Mouse (Mus musculus): Measurements from ENCODE around the gene Slc27a2. TPM values are rescaled to one million over a fixed set of nuclear protein-coding genes. Genes with fewer than 3 reads are reported as not detected.
"Not testable (repeated sequence)": the region's sequence is repeated elsewhere in the genome, so short reads cannot be mapped to it uniquely, and the experiment has no call there.

The Slc27a2 gene
- polyA plus RNA-seq (2015; fragmentation: Nextera tagmentation; extraction: Ambion mirVana): 0.27 and 0.34 TPM in 2 replicates

DNA sequence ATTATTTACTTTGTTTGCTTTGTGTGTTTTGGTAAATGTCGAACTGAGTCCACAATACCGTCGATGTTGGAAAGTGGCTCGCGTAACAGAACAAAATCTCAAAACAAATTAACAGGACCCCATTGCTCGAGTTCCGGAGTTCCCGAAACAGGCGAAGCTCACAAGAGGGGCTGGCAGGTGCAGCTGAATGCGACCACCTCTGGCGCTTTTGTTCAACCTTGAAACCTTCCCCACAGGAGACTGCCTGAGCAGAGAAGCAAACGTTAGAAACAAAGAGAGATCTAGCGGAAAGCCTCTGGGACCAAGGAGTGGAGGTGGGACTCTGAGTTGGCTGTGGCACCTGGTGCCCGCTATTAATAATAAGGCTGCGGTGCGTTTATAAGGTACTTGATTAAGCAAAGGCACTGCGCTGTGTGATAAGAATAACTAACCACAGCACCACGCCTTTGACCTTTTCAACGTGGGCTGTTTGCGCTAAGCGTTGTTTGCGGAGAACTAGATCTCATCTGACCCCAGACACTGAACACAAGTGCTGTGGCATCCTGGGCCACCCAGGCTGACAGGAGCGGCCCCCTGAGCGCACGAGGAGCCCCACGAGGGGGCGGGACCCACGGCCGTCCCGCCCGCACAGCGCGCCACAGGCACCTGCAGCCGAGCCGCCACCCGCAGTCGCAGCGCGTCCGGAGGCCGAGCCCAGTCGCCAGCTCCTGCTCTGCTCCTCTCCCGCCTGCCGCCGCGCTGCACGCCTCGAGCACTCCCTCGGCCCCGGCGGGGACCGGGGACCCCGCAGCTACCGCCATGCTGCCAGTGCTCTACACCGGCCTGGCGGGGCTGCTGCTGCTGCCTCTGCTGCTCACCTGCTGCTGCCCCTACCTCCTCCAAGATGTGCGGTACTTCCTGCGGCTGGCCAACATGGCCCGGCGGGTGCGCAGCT lies at the start of gene Slc27a2:
Gene Slc27a2, plus strand, starts transcription at position 51 of the 934 bp plus-strand sequence.
- peak within 1 kb of the TSS; percentile 99 for H3K4me2 ChIP-seq
- 2% methylated on average over 61 of the region's 61 CpGs for WGBS
- ATAC-seq (ENCODE audit: insufficient number of reproducible peaks, low FRiP score, low TSS enrichment, low read depth): 0 out of 2 replicates have a peak, but pooled peaks have one; percentile 40

DNA sequence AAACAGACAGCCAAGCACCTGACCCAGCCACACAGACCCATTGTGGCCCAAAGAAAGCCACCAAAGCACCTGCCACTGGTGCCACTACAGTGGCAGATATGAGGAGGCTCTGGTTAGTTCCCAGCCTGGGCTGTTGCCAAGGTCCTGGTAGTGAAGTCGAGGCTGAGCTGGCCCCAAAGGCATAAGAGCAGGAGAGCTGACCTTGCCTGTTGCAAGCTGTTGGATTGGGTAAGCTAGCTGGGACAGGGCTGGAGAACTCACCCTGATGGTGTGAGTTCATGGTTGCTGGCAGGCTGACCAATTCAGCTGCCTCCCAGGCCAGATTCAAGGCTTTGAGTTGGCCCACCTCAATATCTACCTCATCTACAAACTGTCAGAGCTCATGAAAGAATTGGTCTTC lies 47.1 kb upstream of the Slc27a2 start:
- Histone ChIP-seq H3K4me1 (peaks cover 4% of the 10 kb centered on the region; the same call in 1 of the 2 replicates), H3K9me3 (no peaks in the 10 kb centered on the region), H3K27ac (peak overlapping the region; percentile 68), H3K4me2 (no peak overlapping the region), H3K9ac (no peak overlapping the region), H3K27me3 (no peaks in the 10 kb centered on the region), H3K4me3 (no peak overlapping the region), H3K36me3 (no peaks in the 10 kb centered on the region)
- 0 out of 2 replicates have a peak, but pooled peaks have one; percentile 24 for ATAC-seq (ENCODE audit: insufficient number of reproducible peaks, low FRiP score, low TSS enrichment, low read depth)
- 59% methylated on average over 1 of the region's 1 CpGs for WGBS

More for the DNA sequence above, at the start of gene Slc27a2:
- no peak within 1 kb of the TSS for H3K9ac ChIP-seq
- H3K27me3 ChIP-seq: peaks cover 62% of the 10 kb centered on the region
- peak within 1 kb of the TSS; percentile 48 for H3K4me3 ChIP-seq
- no peaks in the 10 kb centered on the region for H3K9me3 ChIP-seq
- peaks cover 13% of the 10 kb centered on the region for H3K4me1 ChIP-seq
- no peak within 1 kb of the TSS for H3K27ac ChIP-seq
- H3K36me3 ChIP-seq: no peaks in the 10 kb centered on the region

DNA sequence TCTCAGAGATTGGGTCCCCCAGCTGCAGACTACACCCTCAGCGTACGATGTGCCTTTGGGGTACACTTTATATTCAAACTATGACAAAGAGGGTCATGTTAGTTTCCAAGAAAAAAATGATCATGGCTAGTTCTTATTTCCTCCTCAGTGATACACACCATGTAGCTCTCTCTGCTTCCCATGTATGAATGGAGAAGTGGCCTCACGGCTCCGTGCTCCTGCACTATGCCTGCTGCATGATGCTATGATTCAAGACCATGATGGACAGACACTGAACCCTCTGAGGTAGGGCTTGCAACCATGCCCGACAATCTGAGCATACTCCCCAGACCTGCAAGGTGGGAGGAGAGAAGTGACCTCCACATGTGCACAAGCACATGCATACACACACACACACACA lies 44.7 kb upstream of the Slc27a2 start:
- no peak overlapping the region for H3K9ac ChIP-seq
- H3K27me3 ChIP-seq: no peaks in the 10 kb centered on the region
- WGBS: 90% methylated on average over 5 of the region's 5 CpGs
- H3K4me3 ChIP-seq: no peak overlapping the region
- no peak overlapping the region for H3K27ac ChIP-seq
- H3K4me1 ChIP-seq: peaks cover 4% of the 10 kb centered on the region; the same call in 1 of the 2 replicates
- ATAC-seq (ENCODE audit: insufficient number of reproducible peaks, low FRiP score, low TSS enrichment, low read depth): no peak
- H3K36me3 ChIP-seq: no peaks in the 10 kb centered on the region
- H3K9me3 ChIP-seq: no peaks in the 10 kb centered on the region
- H3K4me2 ChIP-seq: no peak overlapping the region

DNA sequence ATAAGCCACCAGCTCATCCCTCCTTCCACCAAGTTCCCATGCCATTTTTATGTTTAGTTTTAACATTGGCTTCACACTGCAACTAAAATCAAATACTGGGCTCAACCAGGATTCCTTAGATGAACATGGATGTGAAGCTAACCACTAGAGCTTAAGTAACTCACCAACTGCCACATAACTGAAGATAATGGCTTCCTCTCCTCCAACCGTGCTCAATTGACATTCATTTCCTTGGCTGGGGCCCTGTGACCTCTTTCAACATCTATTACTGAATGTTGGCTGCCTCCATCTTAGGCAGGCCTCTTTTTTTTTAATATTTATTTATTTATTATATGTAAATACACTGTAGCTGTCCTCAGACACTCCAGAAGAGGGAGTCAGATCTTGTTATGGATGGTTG lies 44.0 kb upstream of the Slc27a2 start:
- Histone ChIP-seq H3K9me3 (no peaks in the 10 kb centered on the region), H3K4me1 (peaks cover 4% of the 10 kb centered on the region; the same call in 1 of the 2 replicates), H3K27me3 (no peaks in the 10 kb centered on the region), H3K27ac (no peak overlapping the region), H3K4me2 (no peak overlapping the region), H3K4me3 (no peak overlapping the region), H3K36me3 (no peaks in the 10 kb centered on the region), H3K9ac (no peak overlapping the region)
- ATAC-seq (ENCODE audit: insufficient number of reproducible peaks, low FRiP score, low TSS enrichment, low read depth): no peak
- 50% methylated on average over 1 of the region's 1 CpGs for WGBS

DNA sequence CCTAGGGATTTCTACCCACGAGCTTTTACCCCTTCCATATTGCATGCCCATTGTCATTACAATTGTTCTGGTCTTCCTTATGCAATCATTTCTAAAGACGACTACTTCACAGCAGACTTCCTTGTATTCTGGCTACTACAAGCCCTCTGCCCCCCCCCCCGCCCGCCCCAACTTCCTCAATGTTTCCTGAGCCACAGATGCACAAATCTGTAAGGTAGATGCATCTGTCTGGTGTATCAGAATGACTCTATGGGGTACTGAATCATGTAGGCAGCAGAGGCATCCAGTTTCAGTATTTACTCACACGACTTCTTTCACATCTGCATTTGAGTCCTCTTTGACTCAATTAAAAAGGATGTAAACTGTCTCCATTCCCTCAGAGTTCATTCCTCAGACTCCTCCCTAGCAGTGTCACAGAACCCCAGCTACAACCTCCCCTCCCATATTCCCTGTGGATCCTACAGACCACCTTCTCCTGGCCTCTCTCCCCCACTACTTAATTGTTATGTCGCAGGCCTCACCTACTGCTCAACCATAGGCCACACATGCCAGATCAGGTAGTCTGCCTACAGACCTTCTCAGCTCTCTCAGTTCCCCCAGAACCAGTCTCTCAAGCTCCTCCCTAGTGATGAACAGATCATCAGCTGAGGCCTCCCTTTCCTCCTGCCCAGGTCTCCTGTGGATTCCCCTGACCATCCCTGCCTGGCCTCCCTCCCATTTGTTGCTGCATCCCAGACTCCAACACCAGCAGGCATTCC lies 37.0 kb upstream of the Slc27a2 start:
- H3K4me2 ChIP-seq: no peak overlapping the region
- H3K36me3 ChIP-seq: no peaks in the 10 kb centered on the region
- H3K9me3 ChIP-seq: no peaks in the 10 kb centered on the region
- H3K27me3 ChIP-seq: no peaks in the 10 kb centered on the region
- ATAC-seq (ENCODE audit: insufficient number of reproducible peaks, low FRiP score, low TSS enrichment, low read depth): no peak
- no peak overlapping the region for H3K9ac ChIP-seq
- no peak overlapping the region for H3K27ac ChIP-seq
- H3K4me3 ChIP-seq: no peak overlapping the region
- H3K4me1 ChIP-seq: no peaks in the 10 kb centered on the region
- WGBS: 82% methylated on average over 6 of the region's 6 CpGs

DNA sequence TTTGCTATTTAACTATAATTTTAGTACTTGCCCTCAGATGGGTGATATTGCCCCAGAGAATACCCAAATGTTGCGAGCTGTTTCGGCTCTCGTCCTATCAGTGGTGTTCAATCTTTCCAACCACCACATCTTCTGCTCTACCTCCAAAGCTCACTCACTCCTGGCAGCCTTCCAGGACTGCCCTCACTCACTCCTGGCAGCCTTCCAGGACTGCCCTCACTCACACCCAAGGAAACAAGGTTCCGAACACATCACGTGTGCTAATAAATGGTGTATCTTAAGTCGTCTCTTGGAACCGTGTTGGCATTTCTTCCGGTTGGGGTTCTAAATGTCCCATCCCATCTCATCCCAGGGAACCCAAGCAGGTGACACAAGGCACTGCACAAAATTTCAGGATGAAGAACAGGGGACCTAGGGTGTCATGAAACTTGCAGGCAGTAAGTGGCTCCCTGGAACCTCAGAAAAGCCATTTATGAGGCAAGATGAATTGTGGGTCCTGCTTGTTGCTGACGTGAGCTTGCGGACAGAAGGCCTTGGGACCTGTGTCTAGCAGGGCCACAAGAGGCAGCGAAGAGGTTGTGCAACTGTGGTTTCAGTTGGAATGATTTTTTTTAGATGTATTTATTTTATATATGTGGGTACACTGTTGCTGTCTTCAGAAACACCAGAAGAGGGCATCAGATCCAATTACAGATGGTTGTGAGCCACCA lies 32.2 kb upstream of the Slc27a2 start:
- Histone ChIP-seq H3K9me3 (no peaks in the 10 kb centered on the region), H3K27ac (no peak overlapping the region), H3K4me1 (no peaks in the 10 kb centered on the region), H3K9ac (no peak overlapping the region), H3K36me3 (no peaks in the 10 kb centered on the region), H3K27me3 (no peaks in the 10 kb centered on the region), H3K4me3 (no peak overlapping the region), H3K4me2 (no peak overlapping the region)
- 60% methylated on average over 11 of the region's 11 CpGs for WGBS
- no peak for ATAC-seq (ENCODE audit: insufficient number of reproducible peaks, low FRiP score, low TSS enrichment, low read depth)

DNA sequence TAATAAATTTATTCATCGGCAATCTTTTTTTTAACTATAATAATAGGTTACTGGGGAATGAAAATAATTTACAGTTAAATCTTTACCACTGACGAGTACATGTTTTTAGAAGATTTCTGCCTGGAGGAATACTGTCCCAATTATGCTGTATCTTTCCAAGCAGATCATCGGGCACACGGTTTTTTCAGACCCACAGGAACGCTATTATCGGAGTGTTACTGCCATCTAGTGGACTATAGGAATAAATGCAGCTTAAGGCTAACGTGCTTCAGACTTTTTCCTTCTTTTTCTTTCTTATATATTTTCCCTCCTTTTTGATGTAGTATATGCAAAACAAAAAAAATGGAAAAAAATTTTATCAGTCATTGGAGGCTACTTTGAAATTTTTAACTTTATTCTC lies 31.4 kb upstream of the Slc27a2 start:
- Histone ChIP-seq H3K4me1 (no peaks in the 10 kb centered on the region), H3K27me3 (no peaks in the 10 kb centered on the region), H3K4me3 (no peak overlapping the region), H3K36me3 (no peaks in the 10 kb centered on the region), H3K9ac (no peak overlapping the region), H3K4me2 (no peak overlapping the region), H3K9me3 (no peaks in the 10 kb centered on the region), H3K27ac (no peak overlapping the region)
- no peak for ATAC-seq (ENCODE audit: insufficient number of reproducible peaks, low FRiP score, low TSS enrichment, low read depth)
- 10% methylated on average over 7 of the region's 7 CpGs for WGBS

DNA sequence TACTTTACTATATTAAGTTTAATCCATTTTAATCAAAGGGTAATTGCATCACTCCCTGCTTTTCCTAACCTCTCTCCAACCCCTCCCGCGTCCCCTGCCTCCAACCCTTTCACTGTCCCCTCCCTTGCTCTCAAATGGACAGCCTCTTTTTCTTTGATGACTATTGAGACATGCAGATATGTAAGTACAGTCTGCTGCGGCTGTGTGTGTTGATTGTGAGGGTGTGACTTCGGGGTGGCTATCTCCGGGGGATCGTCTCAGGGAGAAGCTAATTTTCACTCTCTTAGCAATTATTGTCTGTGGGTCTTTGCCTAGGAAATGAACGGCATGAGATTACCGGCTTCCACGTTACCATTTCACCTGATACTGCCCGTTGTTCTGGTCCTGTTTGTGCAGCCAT lies 30.7 kb upstream of the Slc27a2 start:
- Histone ChIP-seq H3K4me1 (no peaks in the 10 kb centered on the region), H3K4me3 (no peak overlapping the region), H3K9me3 (no peaks in the 10 kb centered on the region), H3K36me3 (no peaks in the 10 kb centered on the region), H3K4me2 (no peak overlapping the region), H3K9ac (no peak overlapping the region), H3K27me3 (no peaks in the 10 kb centered on the region), H3K27ac (no peak overlapping the region)
- WGBS: 75% methylated on average over 10 of the region's 10 CpGs
- no peak for ATAC-seq (ENCODE audit: insufficient number of reproducible peaks, low FRiP score, low TSS enrichment, low read depth)

DNA sequence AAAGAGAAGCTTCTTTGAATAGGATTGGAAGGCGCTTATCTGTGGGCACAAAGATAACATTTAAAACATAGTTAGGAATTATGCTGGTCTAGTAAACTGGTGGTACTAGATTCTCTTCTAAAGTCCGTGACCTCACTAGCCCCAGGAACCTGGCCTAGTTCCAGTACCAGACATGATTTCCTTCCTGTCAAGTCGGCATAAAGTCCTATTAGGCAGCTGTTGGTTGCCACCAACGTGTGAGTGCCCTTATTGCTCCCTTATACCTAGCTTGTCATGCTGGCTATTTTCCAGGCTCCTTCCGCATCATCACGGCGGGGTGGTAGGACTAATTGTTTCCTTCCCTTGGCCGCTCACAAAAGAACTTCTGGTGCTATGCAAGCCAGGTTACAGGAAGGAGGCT lies 30.2 kb upstream of the Slc27a2 start:
- Histone ChIP-seq H3K36me3 (no peaks in the 10 kb centered on the region), H3K4me3 (no peak overlapping the region), H3K9me3 (no peaks in the 10 kb centered on the region), H3K9ac (no peak overlapping the region), H3K27me3 (no peaks in the 10 kb centered on the region), H3K4me2 (no peak overlapping the region), H3K27ac (no peak overlapping the region), H3K4me1 (no peaks in the 10 kb centered on the region)
- ATAC-seq (ENCODE audit: insufficient number of reproducible peaks, low FRiP score, low TSS enrichment, low read depth): no peak
- WGBS: 53% methylated on average over 8 of the region's 8 CpGs

DNA sequence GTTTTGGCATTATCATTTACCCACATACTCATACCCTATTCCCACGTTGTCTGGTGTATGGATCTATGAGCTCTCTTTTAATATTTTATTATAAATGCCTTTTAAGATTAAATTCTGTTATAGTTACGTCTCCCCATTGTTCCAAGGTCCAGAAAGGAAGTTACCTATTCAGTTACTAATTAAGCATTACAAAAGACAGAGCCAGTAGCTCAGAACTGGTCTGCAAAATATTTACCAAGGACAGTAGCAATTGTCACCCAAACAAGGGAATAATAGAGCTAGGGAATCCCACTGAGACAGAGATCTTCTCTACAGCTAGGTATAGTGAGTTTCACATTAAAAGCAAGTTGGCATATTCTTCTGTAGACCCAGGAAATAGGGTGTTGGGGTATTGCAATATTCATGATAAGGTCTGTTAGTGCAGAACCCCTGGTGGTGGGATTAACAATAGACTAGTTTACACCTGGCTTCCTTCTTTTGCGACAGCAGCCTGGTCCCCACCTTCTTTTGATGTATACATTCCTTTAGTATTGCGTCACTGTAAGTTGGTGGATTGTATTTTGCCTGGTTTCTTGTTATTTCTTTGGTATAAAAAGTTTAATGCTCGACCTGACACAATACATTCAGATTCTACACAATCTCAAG lies 29.0 kb upstream of the Slc27a2 start:
- H3K4me1 ChIP-seq; H3K36me3 ChIP-seq; H3K27me3 ChIP-seq; ATAC-seq (ENCODE audit: insufficient number of reproducible peaks, low FRiP score, low TSS enrichment, low read depth); H3K27ac ChIP-seq; H3K4me3 ChIP-seq; H3K9me3 ChIP-seq; H3K4me2 ChIP-seq; H3K9ac ChIP-seq: not testable (repeated sequence)
- 60% methylated on average over 5 of the region's 5 CpGs for WGBS

DNA sequence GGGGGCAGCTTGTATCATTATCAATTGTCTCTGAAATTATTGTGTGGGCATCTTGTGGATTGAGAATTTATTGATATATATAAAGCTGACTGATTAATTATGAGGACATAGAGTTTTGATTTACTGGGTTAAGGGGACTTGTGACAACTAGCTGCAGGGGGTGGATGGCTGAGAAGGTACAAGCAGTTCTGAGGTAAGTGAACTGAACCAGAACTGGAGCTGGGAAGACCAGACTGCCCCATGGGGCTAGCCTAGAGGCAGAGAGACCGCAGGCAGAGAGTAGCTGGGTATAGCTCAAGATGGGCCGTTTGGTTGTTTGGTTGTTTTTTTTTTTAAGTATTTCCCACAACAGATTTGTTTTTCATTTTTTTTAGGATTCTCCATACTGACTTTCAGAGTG lies 27.9 kb upstream of the Slc27a2 start:
- no peak overlapping the region for H3K4me2 ChIP-seq
- H3K27ac ChIP-seq: no peak overlapping the region
- H3K36me3 ChIP-seq: no peaks in the 10 kb centered on the region
- 79% methylated on average over 2 of the region's 2 CpGs for WGBS
- no peak overlapping the region for H3K9ac ChIP-seq
- no peaks in the 10 kb centered on the region for H3K4me1 ChIP-seq
- no peak overlapping the region for H3K4me3 ChIP-seq
- no peaks in the 10 kb centered on the region for H3K27me3 ChIP-seq
- ATAC-seq (ENCODE audit: insufficient number of reproducible peaks, low FRiP score, low TSS enrichment, low read depth): no peak
- no peaks in the 10 kb centered on the region for H3K9me3 ChIP-seq
